Mouse (Mus musculus) heart, embryonic 11.5 days (tissue): ENCODE results near the gene Fancd2. TPM values are rescaled to one million over a fixed set of nuclear protein-coding genes. Genes with fewer than 3 reads are reported as not detected.

ENCODE experiments used
- ATAC-seq: fragments of 200-750 bp; cut with Nextera tagmentation; replicated peaks from 2 replicates; pipeline ENCODE4 v1.8.0; 2017; ENCODE audit warnings: moderate library complexity; ENCODE audit not compliant: insufficient number of reproducible peaks, low FRiP score, low TSS enrichment
- H3K27ac ChIP-seq: fragments of 300-500 bp; sonication (generic); 2 replicates; pipeline ENCODE4 v1.5.1; 2014; ENCODE audit warnings: mild to moderate bottlenecking, low read depth, low read length
- H3K27me3 ChIP-seq: fragments of 300-500 bp; sonication (generic); 2 replicates; pipeline ENCODE4 v1.6.1; 2014; ENCODE audit warnings: mild to moderate bottlenecking, low read length, mixed read lengths; ENCODE audit not compliant: control insufficient read depth, insufficient read depth
- H3K36me3 ChIP-seq: fragments of 300-500 bp; sonication (generic); 2 replicates; pipeline ENCODE4 v1.6.1; 2014; ENCODE audit warnings: mild to moderate bottlenecking, low read length, moderate library complexity, mixed read lengths; ENCODE audit not compliant: control insufficient read depth, insufficient read depth
- H3K4me1 ChIP-seq: fragments of 300-500 bp; sonication (generic); 2 replicates; pipeline ENCODE4 v1.6.1; 2014; ENCODE audit warnings: low read length; ENCODE audit not compliant: control insufficient read depth, insufficient read depth
- H3K4me2 ChIP-seq: fragments of 300-500 bp; sonication (generic); 2 replicates; pipeline ENCODE4 v1.6.1; 2014; ENCODE audit warnings: mild to moderate bottlenecking, moderate library complexity
- H3K4me3 ChIP-seq: fragments of 300-500 bp; sonication (generic); 2 replicates; pipeline ENCODE4 v1.5.1; 2014; ENCODE audit warnings: low read depth, low read length
- H3K9ac ChIP-seq: fragments of 300-500 bp; sonication (generic); 2 replicates; pipeline ENCODE4 v1.6.1; 2014; ENCODE audit warnings: mild to moderate bottlenecking, low read depth, low read length, moderate library complexity
- H3K9me3 ChIP-seq: fragments of 300-500 bp; sonication (generic); replicated peaks from 2 replicates; pipeline ENCODE4 v1.6.1; 2016; ENCODE audit warnings: low read length; ENCODE audit not compliant: control insufficient read depth
- WGBS: fragments of 180-500 bp; shearing (Covaris S2); extraction: QIAGEN DNeasy Blood & Tissue Kit; methylation state at CpG from one replicate; pipeline ENCODE4 v1.1.7; 2014; ENCODE audit not compliant: insufficient replicate concordance; 5-methylcytosine and 5-hydroxymethylcytosine counted together
- polyA plus RNA-seq: library from polyadenylated mRNA; unstranded; fragments of >200 nt; fragmentation: Nextera tagmentation; extraction: Ambion mirVana; gene quantifications from 2 replicates; pipeline ENCODE4 v1.2.1, GENCODE M21; 2014

Gene Fancd2
- polyA plus RNA-seq, 1 experiment from 2014 or later = 12.6 TPM

GRCm38 (mm10) chr6:113630322-113630721, 98.8 kb downstream of the Fancd2 start:
- no peaks in the 10 kb centered on the region for H3K9me3 ChIP-seq
- H3K27ac ChIP-seq = no peak overlapping the region
- H3K4me1 ChIP-seq = peaks cover 2% of the 10 kb centered on the region
- H3K4me2 ChIP-seq = no peak overlapping the region
- peaks cover 17% of the 10 kb centered on the region for H3K36me3 ChIP-seq
- no peak overlapping the region for H3K4me3 ChIP-seq
- 72% methylated on average over 5 of the region's 5 CpGs for WGBS
- no peak overlapping the region for H3K9ac ChIP-seq
- ATAC-seq = no peak
- no peaks in the 10 kb centered on the region for H3K27me3 ChIP-seq

GRCm38 (mm10) chr6:113632863-113633262, 101.4 kb downstream of the Fancd2 start:
- no peak for ATAC-seq
- H3K4me2 ChIP-seq = no peak overlapping the region
- H3K9ac ChIP-seq = no peak overlapping the region
- H3K4me3 ChIP-seq = no peak overlapping the region
- no peaks in the 10 kb centered on the region; the same call in 1 of the 2 replicates for H3K4me1 ChIP-seq
- peaks cover 14% of the 10 kb centered on the region for H3K36me3 ChIP-seq
- no peaks in the 10 kb centered on the region for H3K9me3 ChIP-seq
- WGBS = 88% methylated on average over 4 of the region's 4 CpGs
- no peaks in the 10 kb centered on the region for H3K27me3 ChIP-seq
- no peak overlapping the region for H3K27ac ChIP-seq

- peak; percentile 88 for ATAC-seq
- Histone ChIP-seq H3K9me3 (no peaks in the 10 kb centered on the region), H3K4me1 (no peaks in the 10 kb centered on the region; the same call in 1 of the 2 replicates), H3K36me3 (no peaks in the 10 kb centered on the region), H3K27ac (no peak within 1 kb of the TSS), H3K27me3 (no peaks in the 10 kb centered on the region), H3K4me2 (peak within 1 kb of the TSS; percentile 81), H3K4me3 (peak within 1 kb of the TSS; percentile 56), H3K9ac (peak within 1 kb of the TSS; percentile 75)
- WGBS = 8% methylated on average over 37 of the region's 37 CpGs
Measured at GRCm38 (mm10) chr6:113638302-113639040, 107.0 kb downstream of the Fancd2 start, which contains the start of gene Irak2. Irak2 (plus strand) TSS chr6:113638467.

- ATAC-seq = no peak
- WGBS = 75% methylated on average over 4 of the region's 4 CpGs
- Histone ChIP-seq H3K9ac (no peak overlapping the region), H3K4me1 (no peaks in the 10 kb centered on the region; the same call in 1 of the 2 replicates), H3K27me3 (no peaks in the 10 kb centered on the region), H3K27ac (no peak overlapping the region), H3K4me3 (no peak overlapping the region), H3K36me3 (no peaks in the 10 kb centered on the region), H3K9me3 (no peaks in the 10 kb centered on the region), H3K4me2 (no peak overlapping the region)
Measured at GRCm38 (mm10) chr6:113639201-113639600, 107.7 kb downstream of the Fancd2 start.

GRCm38 (mm10) chr6:113642605-113643004, 111.1 kb downstream of the Fancd2 start:
- H3K27ac ChIP-seq = no peak overlapping the region
- no peaks in the 10 kb centered on the region for H3K9me3 ChIP-seq
- WGBS = 79% methylated on average over 8 of the region's 8 CpGs
- H3K27me3 ChIP-seq = no peaks in the 10 kb centered on the region
- H3K36me3 ChIP-seq = no peaks in the 10 kb centered on the region
- no peak for ATAC-seq
- no peak overlapping the region for H3K4me2 ChIP-seq
- no peak overlapping the region for H3K4me3 ChIP-seq
- no peaks in the 10 kb centered on the region; the same call in 1 of the 2 replicates for H3K4me1 ChIP-seq
- no peak overlapping the region for H3K9ac ChIP-seq

- WGBS = 68% methylated on average over 4 of the region's 4 CpGs
- ATAC-seq = no peak
Measured at GRCm38 (mm10) chr6:113643021-113643420, 111.5 kb downstream of the Fancd2 start.

GRCm38 (mm10) chr6:113643967-113644366, 112.5 kb downstream of the Fancd2 start:
- Histone ChIP-seq H3K9me3 (no peaks in the 10 kb centered on the region), H3K4me3 (no peak overlapping the region), H3K27me3 (no peaks in the 10 kb centered on the region), H3K4me2 (no peak overlapping the region), H3K9ac (no peak overlapping the region), H3K36me3 (no peaks in the 10 kb centered on the region), H3K4me1 (no peaks in the 10 kb centered on the region), H3K27ac (no peak overlapping the region)
- ATAC-seq = no peak
- WGBS = 85% methylated on average over 2 of the region's 2 CpGs

More at GRCm38 (mm10) chr6:113643021-113643420, 111.5 kb downstream of the Fancd2 start:
- Histone ChIP-seq H3K9me3 (no peaks in the 10 kb centered on the region), H3K4me2 (no peak overlapping the region), H3K36me3 (no peaks in the 10 kb centered on the region), H3K9ac (no peak overlapping the region), H3K4me3 (no peak overlapping the region), H3K27me3 (no peaks in the 10 kb centered on the region), H3K4me1 (no peaks in the 10 kb centered on the region; the same call in 1 of the 2 replicates), H3K27ac (no peak overlapping the region)

GRCm38 (mm10) chr6:113644808-113645207, 113.3 kb downstream of the Fancd2 start:
- no peaks in the 10 kb centered on the region for H3K9me3 ChIP-seq
- no peaks in the 10 kb centered on the region for H3K27me3 ChIP-seq
- WGBS = 67% methylated on average over 8 of the region's 8 CpGs
- 0 out of 2 replicates have a peak overlapping the region, but pooled peaks have one; percentile 18 for H3K27ac ChIP-seq
- no peak overlapping the region for H3K4me3 ChIP-seq
- ATAC-seq = no peak
- no peak overlapping the region for H3K4me2 ChIP-seq
- H3K9ac ChIP-seq = no peak overlapping the region
- H3K36me3 ChIP-seq = no peaks in the 10 kb centered on the region
- no peaks in the 10 kb centered on the region for H3K4me1 ChIP-seq
